8 mouse cellular contexts compared by ENCODE assay signal in the genomic region with DNA sequence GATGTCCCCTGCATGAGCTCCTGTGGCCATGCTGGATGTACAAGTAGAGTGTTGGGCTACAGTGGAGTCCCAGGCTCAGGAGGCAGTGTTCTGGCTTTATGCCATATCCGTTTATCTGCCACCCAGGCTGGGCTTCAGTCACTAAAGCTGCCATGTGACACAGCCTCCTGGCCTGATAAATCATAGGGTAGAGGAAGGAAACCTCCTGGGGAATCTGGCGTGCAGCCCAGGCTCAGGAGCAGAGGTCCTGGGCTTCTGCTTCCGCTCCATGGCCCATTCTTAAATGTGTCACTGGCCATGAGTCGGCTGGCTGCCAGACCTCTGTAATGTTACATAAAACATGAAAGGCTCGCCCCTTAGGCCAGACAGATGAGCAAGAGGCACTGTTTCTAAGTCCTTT. TPM values are rescaled to one million over a fixed set of nuclear protein-coding genes. Genes with fewer than 3 reads are reported as not detected.
DNase-seq lines count a peak whose midpoint lies in the region; ATAC-seq and TF ChIP-seq lines count a peak whose summit lies in the region.

No protein-coding gene starts in this region.

- TF ChIP-seq POLR2A in kidney, adult 2 months (IDR thresholded peaks at IDR 0.05; ENCODE audit: low read depth, low read length), result no peak

- no peaks in the 10 kb centered on the region for H3K36me3 ChIP-seq in embryonic facial prominence, embryonic 13.5 days
- H3K36me3 ChIP-seq in embryonic facial prominence, embryonic 10.5 days (replicated peaks), result no peaks in the 10 kb centered on the region
- no peaks in the 10 kb centered on the region for H3K36me3 ChIP-seq in kidney, adult 2 months (ENCODE audit: control insufficient read depth, insufficient read depth, low read length)
- no peaks in the 10 kb centered on the region for H3K36me3 ChIP-seq in liver, embryonic 12.5 days

- peak overlapping the region; percentile 17; the same call in 1 of the 2 replicates for H3K27ac ChIP-seq in embryonic facial prominence, embryonic 13.5 days
- no peak overlapping the region for H3K27ac ChIP-seq in embryonic facial prominence, embryonic 10.5 days (replicated peaks)
- H3K27ac ChIP-seq in kidney, adult 2 months (ENCODE audit: insufficient read depth, low read depth, low read length), result peak overlapping the region; percentile 46
- H3K27ac ChIP-seq in liver, embryonic 12.5 days, result no peak overlapping the region

- no peak for DNase-seq in embryonic facial prominence, embryonic 10.5 days (ENCODE audit: low spot score)
- peak; percentile 91 for DNase-seq in cerebellum, adult 18-20 months
- DNase-seq in heart, adult 11 months, result peak; percentile 100
- DNase-seq in kidney, adult 2 months, result peak; percentile 99
- peak; percentile 63 for DNase-seq in ovary, postnatal 10 days (ENCODE audit: low spot score)
- DNase-seq in urinary bladder, postnatal 14 days (ENCODE audit: low spot score), result peak; percentile 88

- no peaks in the 10 kb centered on the region for H3K27me3 ChIP-seq in embryonic facial prominence, embryonic 13.5 days
- no peaks in the 10 kb centered on the region for H3K27me3 ChIP-seq in embryonic facial prominence, embryonic 10.5 days (replicated peaks; ENCODE audit: low read depth, poor library complexity, severe bottlenecking)
- H3K27me3 ChIP-seq in kidney, adult 2 months (replicated peaks; ENCODE audit: control insufficient read depth, insufficient read depth, low read length), result no peaks in the 10 kb centered on the region
- no peaks in the 10 kb centered on the region for H3K27me3 ChIP-seq in liver, embryonic 12.5 days (replicated peaks)

- ATAC-seq in embryonic facial prominence, embryonic 13.5 days (ENCODE audit: insufficient number of reproducible peaks, insufficient read depth, low FRiP score, low TSS enrichment, low read depth), result no peak
- 0 out of 2 replicates have a peak, but pooled peaks have one; percentile 24 for ATAC-seq in liver, embryonic 12.5 days

- no peak overlapping the region for H3K4me2 ChIP-seq in embryonic facial prominence, embryonic 13.5 days
- H3K4me2 ChIP-seq in liver, embryonic 12.5 days, result no peak overlapping the region

- WGBS in embryonic facial prominence, embryonic 13.5 days, result 56% methylated on average over 5 of the region's 5 CpGs
- 78% methylated on average over 5 of the region's 5 CpGs for WGBS in embryonic facial prominence, embryonic 10.5 days
- WGBS in kidney, adult 2 months, result under 1% methylated on average over 5 of the region's 5 CpGs
- WGBS in liver, embryonic 12.5 days (ENCODE audit: insufficient replicate concordance), result 36% methylated on average over 5 of the region's 5 CpGs

- no peak overlapping the region for H3K9ac ChIP-seq in embryonic facial prominence, embryonic 13.5 days
- no peak overlapping the region for H3K9ac ChIP-seq in liver, embryonic 12.5 days

- no peak for TF ChIP-seq CTCF in kidney, adult 2 months (conservative IDR thresholded peaks at IDR 0.05; ENCODE audit: insufficient read depth, insufficient read length, low read depth, low read length)

- peaks cover 6% of the 10 kb centered on the region; the same call in 1 of the 2 replicates for H3K9me3 ChIP-seq in embryonic facial prominence, embryonic 13.5 days
- H3K9me3 ChIP-seq in embryonic facial prominence, embryonic 10.5 days, result peaks cover 6% of the 10 kb centered on the region; the same call in 1 of the 2 replicates
- 0 out of 2 replicates have a peak, but pooled peaks cover 4% of the 10 kb centered on the region for H3K9me3 ChIP-seq in liver, embryonic 12.5 days (replicated peaks)

- no peak overlapping the region for H3K4me3 ChIP-seq in embryonic facial prominence, embryonic 13.5 days
- H3K4me3 ChIP-seq in embryonic facial prominence, embryonic 10.5 days, result no peak overlapping the region
- H3K4me3 ChIP-seq in kidney, adult 2 months (ENCODE audit: insufficient read depth, low read depth, low read length), result no peak overlapping the region
- H3K4me3 ChIP-seq in liver, embryonic 12.5 days, result no peak overlapping the region

- peaks cover 22% of the 10 kb centered on the region for H3K4me1 ChIP-seq in embryonic facial prominence, embryonic 13.5 days
- H3K4me1 ChIP-seq in embryonic facial prominence, embryonic 10.5 days, result peaks cover 8% of the 10 kb centered on the region
- H3K4me1 ChIP-seq in kidney, adult 2 months (ENCODE audit: control insufficient read depth, insufficient read depth, low read length), result peaks cover 24% of the 10 kb centered on the region
- H3K4me1 ChIP-seq in liver, embryonic 12.5 days, result no peaks in the 10 kb centered on the region

RNA-seq across cellular contexts. Expression of a gene that starts 31.3 kb away (rescaled TPM):
- not detected in 2 replicates for polyA plus RNA-seq in embryonic facial prominence, embryonic 13.5 days (2015; fragmentation: Nextera tagmentation; extraction: Ambion mirVana)
- polyA plus RNA-seq in embryonic facial prominence, embryonic 10.5 days (2016; fragmentation: Nextera tagmentation; extraction: Ambion mirVana), result not detected in 2 replicates
- polyA plus RNA-seq in kidney, adult 2 months (2012; rRNA removed), result not detected in 2 replicates
- polyA plus RNA-seq in liver, embryonic 12.5 days (2016; fragmentation: Nextera tagmentation; extraction: Ambion mirVana), result not detected in 2 replicates

RNA-seq across cellular contexts. Expression of a gene that starts 36.7 kb away (rescaled TPM):
- 15.4 and 17.5 TPM in 2 replicates for polyA plus RNA-seq in embryonic facial prominence, embryonic 13.5 days (2015; fragmentation: Nextera tagmentation; extraction: Ambion mirVana)
- polyA plus RNA-seq in embryonic facial prominence, embryonic 10.5 days (2016; fragmentation: Nextera tagmentation; extraction: Ambion mirVana), result 7.8 and 8.2 TPM in 2 replicates
- polyA plus RNA-seq in kidney, adult 2 months (2012; rRNA removed), result 461 and 486 TPM in 2 replicates
- polyA plus RNA-seq in liver, embryonic 12.5 days (2016; fragmentation: Nextera tagmentation; extraction: Ambion mirVana), result 4.5 and 4.6 TPM in 2 replicates

Comparison
In these comparisons a context has a peak if more than half of its experiments do, and no peak if none do; other contexts are left out.
1. H3K27ac ChIP-seq: peak in embryonic facial prominence, embryonic 13.5 days (single experiment) and kidney, adult 2 months (single experiment); none in embryonic facial prominence, embryonic 10.5 days (single experiment) and liver, embryonic 12.5 days (single experiment).
2. RNA of a gene that starts 36.7 kb away (polyA plus RNA-seq): 461 to 486 TPM in kidney, adult 2 months; 15.4 to 17.5 TPM in embryonic facial prominence, embryonic 13.5 days, 7.8 to 8.2 TPM in embryonic facial prominence, embryonic 10.5 days and 4.5 to 4.6 TPM in liver, embryonic 12.5 days; every median in the first group is over 10 times any median in the second.